Mouse (Mus musculus) MEL (cell line): ENCODE data around the gene Gm13090. TPM values are rescaled to one million over a fixed set of nuclear protein-coding genes. Genes with fewer than 3 reads are reported as not detected.

Source experiments
- DNase-seq: peaks from one replicate; pipeline ENCODE4 v3.0.0; 2011; ENCODE audit warnings: low read depth, low spot score
- H3K27ac ChIP-seq: 2 replicates; pipeline ENCODE4 v1.5.1; 2012; ENCODE audit warnings: low read depth, mild to moderate bottlenecking, control low read depth, low read length, moderate library complexity; ENCODE audit not compliant: control insufficient read depth
- H3K27me3 ChIP-seq, 2 experiments: fragments of 150-350 bp in 1 of 2; sonication (generic) in 1 of 2; 2 replicates each; pipeline ENCODE4 v1.6.1; 2012; ENCODE audit warnings: low read length in 2 of 2, mild to moderate bottlenecking in 2 of 2, improper control_type of control experiment in 1 of 2, moderate library complexity in 1 of 2; ENCODE audit not compliant: insufficient read depth in 2 of 2, control insufficient read depth in 1 of 2
- H3K36me3 ChIP-seq, 2 experiments: 2 replicates each; pipeline ENCODE4 v1.6.1; 2012 to 2014; ENCODE audit warnings: low read length in 2 of 2, improper control_type of control experiment in 1 of 2, inconsistent platforms in 1 of 2, mild to moderate bottlenecking in 1 of 2; ENCODE audit not compliant: insufficient read depth in 2 of 2, control insufficient read depth in 1 of 2
- H3K4me1 ChIP-seq, 2 experiments: fragments of 150-350 bp in 1 of 2; sonication (generic) in 1 of 2; 2 replicates each; pipeline ENCODE4 v1.6.1; 2012; ENCODE audit warnings: low read length in 2 of 2, improper control_type of control experiment in 1 of 2, mild to moderate bottlenecking in 1 of 2; ENCODE audit not compliant: insufficient read depth in 2 of 2, control insufficient read depth in 1 of 2
- H3K4me3 ChIP-seq, 2 experiments: fragments of 150-350 bp in 1 of 2; sonication (generic) in 1 of 2; 2 replicates each; pipeline ENCODE4 v1.5.1; 2012; ENCODE audit warnings: low read depth in 2 of 2, low read length in 2 of 2, mild to moderate bottlenecking in 2 of 2, moderate library complexity in 2 of 2, control low read depth in 1 of 2, improper control_type of control experiment in 1 of 2; ENCODE audit not compliant: control insufficient read depth in 1 of 2, insufficient read depth in 1 of 2
- H3K79me2 ChIP-seq: 2 replicates; pipeline ENCODE4 v1.6.1; 2012; ENCODE audit warnings: mild to moderate bottlenecking, low read length, moderate library complexity; ENCODE audit not compliant: control insufficient read depth, poor library complexity, insufficient read depth
- H3K9ac ChIP-seq: 2 replicates; pipeline ENCODE4 v1.6.1; 2012; ENCODE audit warnings: low read depth, mild to moderate bottlenecking, control low read depth, low read length, moderate library complexity; ENCODE audit not compliant: control insufficient read depth, poor library complexity, severe bottlenecking
- H3K9me3 ChIP-seq: fragments of 150-350 bp; sonication (generic); replicated peaks from 2 replicates; pipeline ENCODE4 v1.6.1; 2012; ENCODE audit warnings: mild to moderate bottlenecking, low read length, improper control_type of control experiment, moderate library complexity; ENCODE audit not compliant: insufficient read depth
- E2F4 ChIP-seq: IDR thresholded peaks from 2 replicates; pipeline ENCODE4 v1.6.1; 2011; ENCODE audit warnings: low read depth, low read length, improper control_type of control experiment, borderline replicate concordance
- ETS1 ChIP-seq: IDR thresholded peaks from 2 replicates; pipeline ENCODE4 v1.6.1; 2012; ENCODE audit warnings: low read depth, mild to moderate bottlenecking, inconsistent platforms, low read length, improper control_type of control experiment, moderate library complexity
- JUND ChIP-seq: IDR thresholded peaks from 2 replicates; pipeline ENCODE4 v1.6.1; 2011; ENCODE audit warnings: low read depth, mild to moderate bottlenecking, improper control_type of control experiment, low read length
- KAT2A ChIP-seq: conservative IDR thresholded peaks from 2 replicates; pipeline ENCODE4 v1.6.1; 2012; ENCODE audit warnings: low read depth, low read length, improper control_type of control experiment, inconsistent platforms
- NRF1 ChIP-seq: IDR thresholded peaks from 2 replicates; pipeline ENCODE4 v1.6.1; 2014; ENCODE audit warnings: low read depth, mild to moderate bottlenecking, inconsistent platforms, low read length, improper control_type of control experiment, moderate library complexity; ENCODE audit not compliant: poor library complexity, insufficient read depth, severe bottlenecking
- POLR2AphosphoS2 ChIP-seq: IDR thresholded peaks from 2 replicates; pipeline ENCODE4 v1.6.1; 2011; ENCODE audit warnings: low read length, improper control_type of control experiment
- RCOR1 ChIP-seq: IDR thresholded peaks from 2 replicates; pipeline ENCODE4 v1.6.1; 2012; ENCODE audit warnings: low read depth, mild to moderate bottlenecking, inconsistent platforms, low read length, improper control_type of control experiment
- ZC3H11A ChIP-seq: IDR thresholded peaks from 2 replicates; pipeline ENCODE4 v1.6.1; 2012; ENCODE audit warnings: low read depth, mild to moderate bottlenecking, inconsistent platforms, low read length, improper control_type of control experiment
- polyA plus RNA-seq, 2 experiments: library from polyadenylated mRNA; stranded (reverse) in 1 of 2; unstranded in 1 of 2; fragments of >175 nt in 1 of 2; fragments of >200 nt in 1 of 2; gene quantifications; 2 replicates each; pipeline versions ENCODE4 v1.2.1 to v1.2.4; 2012; ENCODE audit warnings: low replicate concordance in 2 of 2, low read depth in 1 of 2; ENCODE audit not compliant: insufficient read length in 2 of 2, insufficient read depth in 1 of 2, missing spikeins in 1 of 2
- total RNA-seq: library from RNA; depleted of rRNA; stranded (reverse); fragments of 300-350 nt; gene quantifications from 2 replicates; pipeline ENCODE4 v1.2.3, GENCODE M21; 2012; rRNA removed

The Gm13090 gene
- total and polyA plus RNA-seq, 3 experiments, result not detected

DNA sequence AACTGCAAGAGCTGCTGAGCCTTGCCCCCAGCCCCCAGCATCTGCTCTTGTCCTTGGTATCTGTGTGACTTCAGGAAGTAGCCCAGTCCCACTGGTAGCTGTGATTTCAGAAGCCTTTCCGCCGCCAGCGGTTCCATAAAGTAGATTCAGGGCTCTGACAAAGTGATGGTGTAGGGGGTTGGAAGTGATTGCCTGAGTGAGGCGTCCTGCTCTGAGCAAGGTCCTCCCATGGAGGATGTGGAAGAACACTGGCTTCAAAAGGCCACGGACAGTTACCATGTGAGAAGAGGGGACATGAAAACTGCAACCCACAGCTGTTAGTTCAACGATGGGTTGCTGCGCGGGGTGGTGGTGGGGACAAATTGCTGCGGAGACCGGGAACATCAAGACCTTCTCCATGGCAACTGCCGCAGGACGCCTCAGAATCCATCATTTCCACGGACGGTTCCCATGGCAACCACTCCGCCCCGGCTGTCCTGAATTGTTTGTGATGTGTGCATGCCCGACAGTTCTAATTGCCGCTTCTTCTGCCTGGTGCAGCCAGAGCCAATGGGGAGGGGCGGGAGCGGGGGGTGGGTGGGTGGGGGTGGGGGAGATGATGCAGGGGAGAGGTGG lies 51.1 kb downstream of the Gm13090 start:
- H3K9me3 ChIP-seq, result no peaks in the 10 kb centered on the region

More for the DNA sequence above, 51.1 kb downstream of the Gm13090 start:
- H3K36me3 ChIP-seq, result no peaks in the 10 kb centered on the region
- no peak overlapping the region for H3K4me3 ChIP-seq
- H3K27ac ChIP-seq, result no peak overlapping the region
- DNase-seq, result no peak
- no peaks in the 10 kb centered on the region for H3K79me2 ChIP-seq
- no peak overlapping the region for H3K9ac ChIP-seq
- TF ChIP-seq JUND, result no peak
- no peak for TF ChIP-seq NRF1
- no peak for TF ChIP-seq RCOR1
- TF ChIP-seq KAT2A, result no peak
- TF ChIP-seq E2F4, result no peak
- no peak for TF ChIP-seq POLR2AphosphoS2
- no peak for TF ChIP-seq ZC3H11A
- no peak for TF ChIP-seq ETS1
- no peaks in the 10 kb centered on the region for H3K4me1 ChIP-seq
- H3K27me3 ChIP-seq, result no peaks in the 10 kb centered on the region

Other genes starting within 250 kb of the Gm13090 start
- gene Errfi1, start 235.7 kb upstream of the Gm13090 start, total RNA-seq, result 2.1 and 2.3 TPM in 2 replicates
- gene Errfi1, start 235.7 kb upstream of the Gm13090 start, polyA plus RNA-seq, result 1 to 10 TPM in 1 of 2 experiments, not detected in 1; 2.7 TPM
- 438 and 445 TPM in 2 replicates for gene Park7, start 175.1 kb upstream of the Gm13090 start, total RNA-seq
- 100 to 1,000 TPM in 1 of 2 experiments, not detected in 1; 480 TPM for gene Park7, start 175.1 kb upstream of the Gm13090 start, polyA plus RNA-seq
- not detected in 2 replicates for gene Tnfrsf9, start 175.0 kb upstream of the Gm13090 start, total RNA-seq
- gene Tnfrsf9, start 175.0 kb upstream of the Gm13090 start, polyA plus RNA-seq, result under 1 TPM in 1 of 2 experiments, not detected in 1; 0.14 TPM
- gene Uts2, start 92.5 kb upstream of the Gm13090 start, total RNA-seq, result not detected in 2 replicates
- not detected for gene Uts2, start 92.5 kb upstream of the Gm13090 start, polyA plus RNA-seq
- gene Per3, start 44.9 kb upstream of the Gm13090 start, total RNA-seq, result 3.0 and 3.1 TPM in 2 replicates
- 1 to 10 TPM in 1 of 2 experiments, not detected in 1; 4.5 TPM for gene Per3, start 44.9 kb upstream of the Gm13090 start, polyA plus RNA-seq
- gene Vamp3, start 31.6 kb upstream of the Gm13090 start, total RNA-seq, result 52.3 and 61.4 TPM in 2 replicates
- 10 to 100 TPM in 1 of 2 experiments, not detected in 1; 58.4 TPM for gene Vamp3, start 31.6 kb upstream of the Gm13090 start, polyA plus RNA-seq